Mouse (Mus musculus) CH12.LX (cell line): ENCODE results near the gene Asphd2.
A peak's percentile ranks its signal among the peaks of the same experiment; 100 is the strongest.

ENCODE experiments used
- CHD1 ChIP-seq: IDR thresholded peaks from 2 replicates; pipeline ENCODE4 v1.6.1; 2012; ENCODE audit warnings: low read depth, low read length, improper control_type of control experiment, inconsistent platforms
- CTCF ChIP-seq, 2 experiments: IDR thresholded peaks in 1 of 2; conservative IDR thresholded peaks in 1 of 2; 2 replicates each; pipeline ENCODE4 v1.5.1; 2011 to 2012; ENCODE audit warnings: low read depth in 2 of 2, low read length in 2 of 2, improper control_type of control experiment in 1 of 2, inconsistent platforms in 1 of 2, mild to moderate bottlenecking in 1 of 2, moderate library complexity in 1 of 2
- EP300 ChIP-seq: IDR thresholded peaks from 2 replicates; pipeline ENCODE4 v1.6.1; 2011; ENCODE audit warnings: low read length, improper control_type of control experiment
- KAT2A ChIP-seq: IDR thresholded peaks from 2 replicates; pipeline ENCODE4 v1.6.1; 2012; ENCODE audit warnings: low read length, improper control_type of control experiment, inconsistent platforms; ENCODE audit not compliant: insufficient replicate concordance
- MAX ChIP-seq: IDR thresholded peaks from 2 replicates; pipeline ENCODE4 v1.6.1; 2011; ENCODE audit warnings: low read length, improper control_type of control experiment
- NRF1 ChIP-seq: IDR thresholded peaks from 2 replicates; pipeline ENCODE4 v1.6.1; 2014; ENCODE audit warnings: low read depth, mild to moderate bottlenecking, inconsistent platforms, low read length, improper control_type of control experiment, moderate library complexity
- POLR2A ChIP-seq: IDR thresholded peaks from 2 replicates; pipeline ENCODE4 v1.6.1; 2011; ENCODE audit warnings: low read depth, mild to moderate bottlenecking, improper control_type of control experiment, low read length
- TBP ChIP-seq: conservative IDR thresholded peaks from 2 replicates; pipeline ENCODE4 v1.6.1; 2011; ENCODE audit warnings: low read depth, low read length, improper control_type of control experiment

- TF ChIP-seq CHD1: no peak
- no peak for TF ChIP-seq KAT2A
- TF ChIP-seq CTCF (conservative IDR thresholded peaks at IDR 0.05 in 1 of 2, IDR thresholded peaks at IDR 0.05 in 1 of 2; ENCODE audit: low read depth in 2 of 2, low read length in 2 of 2): peak; percentile 41 to 79; a peak in 2 of 4 replicates
- no peak for TF ChIP-seq POLR2A
- no peak for TF ChIP-seq NRF1
- no peak for TF ChIP-seq MAX
- TF ChIP-seq EP300: no peak
- no peak for TF ChIP-seq TBP
Observed at GRCm38 (mm10) chr5:112335473-112335872, 59.2 kb downstream of the Asphd2 start.
